ENCODE assay signal across 17 mouse cellular contexts in genomic region chr2:38133036-38133825, GRCm38 (mm10).
DNase-seq lines count a peak whose midpoint lies in the region; ATAC-seq lines count a peak whose summit lies in the region.
"Had no signal": no experiment of that assay in that cellular context is flagged by ENCODE, and none has a peak within 500 bp of the region (broad histone marks: within the 10 kb centered on the region; RNA-seq: fewer than 3 reads in every experiment).

No protein-coding gene starts in this region.

- H3K27me3 ChIP-seq in forebrain, embryonic 14.5 days (replicated peaks; ENCODE audit: control insufficient read depth, insufficient read depth, low read length), result no peaks in the 10 kb centered on the region
- no peaks in the 10 kb centered on the region for H3K27me3 ChIP-seq in forebrain, embryonic 12.5 days
- H3K27me3 ChIP-seq in megakaryocyte, embryonic 14.5 days (replicated peaks), result no peaks in the 10 kb centered on the region
- no peaks in the 10 kb centered on the region for H3K27me3 ChIP-seq in intestine, embryonic 16.5 days (replicated peaks; ENCODE audit: control insufficient read depth, insufficient read depth, low read length)
- H3K27me3 ChIP-seq: heart, embryonic 13.5 days; kidney, embryonic 15.5 days; limb, embryonic 12.5 days had no signal

- no peak overlapping the region for H3K4me2 ChIP-seq in forebrain, embryonic 14.5 days (ENCODE audit: low read length)
- no peak overlapping the region for H3K4me2 ChIP-seq in forebrain, embryonic 12.5 days
- no peak overlapping the region for H3K4me2 ChIP-seq in intestine, embryonic 16.5 days (ENCODE audit: low read depth, low read length)
- H3K4me2 ChIP-seq: heart, embryonic 13.5 days; kidney, embryonic 15.5 days; limb, embryonic 12.5 days had no signal

- no peaks in the 10 kb centered on the region for H3K36me3 ChIP-seq in forebrain, embryonic 14.5 days (ENCODE audit: control insufficient read depth, insufficient read depth, low read length)
- H3K36me3 ChIP-seq in forebrain, embryonic 12.5 days (replicated peaks), result no peaks in the 10 kb centered on the region
- H3K36me3 ChIP-seq in megakaryocyte, embryonic 14.5 days (replicated peaks; ENCODE audit: low read length), result no peaks in the 10 kb centered on the region
- H3K36me3 ChIP-seq in intestine, embryonic 16.5 days (ENCODE audit: control insufficient read depth, insufficient read depth, low read length), result no peaks in the 10 kb centered on the region
- H3K36me3 ChIP-seq: heart, embryonic 13.5 days; kidney, embryonic 15.5 days; limb, embryonic 12.5 days had no signal

- H3K9me3 ChIP-seq in forebrain, embryonic 14.5 days (replicated peaks; ENCODE audit: control insufficient read depth, low read length), result no peaks in the 10 kb centered on the region
- no peaks in the 10 kb centered on the region for H3K9me3 ChIP-seq in forebrain, embryonic 12.5 days
- H3K9me3 ChIP-seq in megakaryocyte, embryonic 14.5 days, result no peaks in the 10 kb centered on the region
- H3K9me3 ChIP-seq in intestine, embryonic 16.5 days (ENCODE audit: control insufficient read depth, low read length), result no peaks in the 10 kb centered on the region
- H3K9me3 ChIP-seq: heart, embryonic 13.5 days; kidney, embryonic 15.5 days; limb, embryonic 12.5 days had no signal

- no peak overlapping the region for H3K27ac ChIP-seq in forebrain, embryonic 14.5 days (ENCODE audit: low read depth, low read length)
- no peak overlapping the region for H3K27ac ChIP-seq in forebrain, embryonic 12.5 days
- H3K27ac ChIP-seq in intestine, embryonic 16.5 days (ENCODE audit: low read length), result no peak overlapping the region
- H3K27ac ChIP-seq: heart, embryonic 13.5 days; hindbrain, postnatal 0 days; kidney, embryonic 15.5 days; limb, embryonic 12.5 days had no signal

- H3K4me1 ChIP-seq in forebrain, embryonic 14.5 days (ENCODE audit: control insufficient read depth, insufficient read depth, low read length), result peaks cover 7% of the 10 kb centered on the region; the same call in 1 of the 2 replicates
- peaks cover 12% of the 10 kb centered on the region for H3K4me1 ChIP-seq in forebrain, embryonic 12.5 days
- H3K4me1 ChIP-seq in megakaryocyte, embryonic 14.5 days, result peaks cover 34% of the 10 kb centered on the region
- no peaks in the 10 kb centered on the region for H3K4me1 ChIP-seq in intestine, embryonic 16.5 days (ENCODE audit: control insufficient read depth, insufficient read depth, low read length)

- H3K4me3 ChIP-seq in forebrain, embryonic 14.5 days (ENCODE audit: low read depth, low read length), result no peak overlapping the region
- H3K4me3 ChIP-seq in forebrain, embryonic 12.5 days (replicated peaks), result no peak overlapping the region
- H3K4me3 ChIP-seq in megakaryocyte, embryonic 14.5 days (replicated peaks), result peak overlapping the region; percentile 47
- no peak overlapping the region for H3K4me3 ChIP-seq in intestine, embryonic 16.5 days (ENCODE audit: low read length)
- H3K4me3 ChIP-seq: erythroblast, embryonic 14.5 days; heart, embryonic 13.5 days; kidney, embryonic 15.5 days; limb, embryonic 12.5 days had no signal

- WGBS in forebrain, embryonic 14.5 days, result 76% methylated on average over 5 of the region's 5 CpGs
- WGBS in forebrain, embryonic 12.5 days, result 91% methylated on average over 5 of the region's 5 CpGs
- 90% methylated on average over 5 of the region's 5 CpGs for WGBS in intestine, embryonic 16.5 days

- DNase-seq in forebrain, embryonic 14.5 days (ENCODE audit: low spot score), result peak; percentile 30
- peak; percentile 4 for DNase-seq in T-cell, adult 2 months (ENCODE audit: low spot score)
- DNase-seq in adrenal gland, adult (ENCODE audit: inconsistent age in 2 of 2, low spot score in 1 of 2), result no peak
- DNase-seq: adrenal gland, postnatal 36 days; gastrocnemius, postnatal 10 days; lung, postnatal 10 days; thymus, adult 18-20 months had no signal

- ATAC-seq in forebrain, embryonic 14.5 days, result no peak
- no peak for ATAC-seq in forebrain, embryonic 12.5 days (ENCODE audit: low FRiP score)
- no peak for ATAC-seq in megakaryocyte, adult 5-6 weeks (ENCODE audit: poor library complexity, severe bottlenecking)
- ATAC-seq in megakaryocyte-erythroid progenitor cell, adult 5-6 weeks (replicated peaks; ENCODE audit: low FRiP score, low TSS enrichment, poor library complexity, severe bottlenecking), result peak; percentile 42
- no peak for ATAC-seq in intestine, embryonic 16.5 days
- ATAC-seq: hindbrain, postnatal 0 days had no signal

- H3K9ac ChIP-seq in forebrain, embryonic 14.5 days (ENCODE audit: low read length), result no peak overlapping the region
- no peak overlapping the region for H3K9ac ChIP-seq in forebrain, embryonic 12.5 days
- H3K9ac ChIP-seq in intestine, embryonic 16.5 days (ENCODE audit: low read depth, low read length), result no peak overlapping the region
- H3K9ac ChIP-seq: heart, embryonic 13.5 days; kidney, embryonic 15.5 days; limb, embryonic 12.5 days had no signal

Comparison
In these comparisons a context has a peak if more than half of its experiments do, and no peak if none do; other contexts are left out.
1. DNase-seq: peak in forebrain, embryonic 14.5 days (single experiment) and T-cell, adult 2 months (single experiment); none in adrenal gland, adult (0 of 2).